In the genomic region with DNA sequence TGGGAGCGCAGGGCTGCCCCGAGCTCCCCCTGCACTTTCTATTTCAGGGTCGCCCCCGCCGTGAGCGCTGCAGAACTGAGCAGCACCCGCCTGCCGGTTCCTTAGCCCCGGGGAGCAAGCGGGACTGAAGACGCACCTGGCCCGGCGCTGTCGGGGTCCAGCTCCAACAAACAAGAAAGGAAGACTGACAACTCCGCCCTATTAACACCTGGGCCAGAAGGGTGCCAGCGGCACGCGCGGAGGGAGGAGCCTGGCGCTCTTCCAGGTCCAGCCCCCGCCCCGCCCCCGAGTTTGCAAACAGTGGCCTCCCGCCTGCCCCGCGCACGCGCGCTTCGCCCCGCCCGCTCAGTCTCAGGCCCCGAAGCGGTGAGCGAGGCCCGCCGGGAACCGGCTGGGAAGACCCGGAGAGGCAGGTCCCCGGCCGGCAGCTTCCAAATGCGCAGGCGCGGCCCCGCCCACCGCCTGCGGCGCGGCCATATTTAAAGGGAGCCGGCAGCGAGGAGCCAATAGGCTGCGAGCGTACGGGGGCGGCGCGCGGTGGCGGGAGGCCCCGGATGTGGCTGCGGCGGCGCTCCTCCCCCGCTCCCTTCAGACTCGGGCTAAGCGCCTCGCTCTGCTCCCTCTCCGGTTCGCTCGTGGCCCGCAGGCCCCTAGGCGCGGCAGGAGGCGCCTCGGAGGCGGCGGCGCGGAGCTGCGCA, we compare ENCODE assay signal across 7 mouse cellular contexts. TPM values are rescaled to one million over a fixed set of nuclear protein-coding genes. Genes with fewer than 3 reads are reported as not detected.
DNase-seq lines count a peak whose midpoint lies in the region; ATAC-seq lines count a peak whose summit lies in the region.

Lsm14b (plus strand) TSS at position 587 of the 698 bp plus-strand sequence.

- H3K27ac ChIP-seq in intestine, embryonic 16.5 days (ENCODE audit: low read length), result peak within 1 kb of the TSS; percentile 92
- H3K27ac ChIP-seq in midbrain, embryonic 11.5 days (ENCODE audit: low read depth, low read length), result peak within 1 kb of the TSS; percentile 91

- H3K4me1 ChIP-seq in intestine, embryonic 16.5 days (ENCODE audit: control insufficient read depth, insufficient read depth, low read length), result peaks cover 25% of the 10 kb centered on the region
- H3K4me1 ChIP-seq in midbrain, embryonic 11.5 days (ENCODE audit: control insufficient read depth, insufficient read depth, low read length), result peaks cover 22% of the 10 kb centered on the region

- H3K4me2 ChIP-seq in intestine, embryonic 16.5 days (ENCODE audit: low read depth, low read length), result peak within 1 kb of the TSS; percentile 93
- peak within 1 kb of the TSS; percentile 83 for H3K4me2 ChIP-seq in midbrain, embryonic 11.5 days

- H3K27me3 ChIP-seq in intestine, embryonic 16.5 days (replicated peaks; ENCODE audit: control insufficient read depth, insufficient read depth, low read length), result peaks cover 6% of the 10 kb centered on the region; the same call in 1 of the 2 replicates
- H3K27me3 ChIP-seq in midbrain, embryonic 11.5 days (ENCODE audit: control insufficient read depth, insufficient read depth, low read length), result peaks cover 2% of the 10 kb centered on the region; the same call in 1 of the 2 replicates

- peak within 1 kb of the TSS; percentile 94 for H3K4me3 ChIP-seq in intestine, embryonic 16.5 days (ENCODE audit: low read length)
- H3K4me3 ChIP-seq in midbrain, embryonic 11.5 days (ENCODE audit: low read depth, low read length), result peak within 1 kb of the TSS; percentile 100

- no peaks in the 10 kb centered on the region for H3K36me3 ChIP-seq in intestine, embryonic 16.5 days (ENCODE audit: control insufficient read depth, insufficient read depth, low read length)
- peaks cover 18% of the 10 kb centered on the region for H3K36me3 ChIP-seq in midbrain, embryonic 11.5 days (ENCODE audit: control insufficient read depth, insufficient read depth, low read length)

- peak; percentile 100 for DNase-seq in adrenal gland, adult 2 months
- DNase-seq in embryo, embryonic 11.5 days (ENCODE audit: low read depth, low spot score), result peak; percentile 97
- DNase-seq in gastrocnemius, postnatal 4 days (ENCODE audit: low spot score in 2 of 2), result peak; percentile 97 to 98
- peak; percentile 99 to 100 for DNase-seq in left cerebral cortex, postnatal 36 days (ENCODE audit: low spot score in 2 of 2)
- peak; percentile 100 for DNase-seq in midbrain, embryonic 11.5 days (ENCODE audit: low spot score, missing footprints)
- DNase-seq in skeletal muscle tissue, adult 2 months (ENCODE audit: low read depth, low spot score), result peak; percentile 99

- peak within 1 kb of the TSS; percentile 89 for H3K9ac ChIP-seq in intestine, embryonic 16.5 days (ENCODE audit: low read depth, low read length)
- H3K9ac ChIP-seq in midbrain, embryonic 11.5 days (ENCODE audit: low read length), result peak within 1 kb of the TSS; percentile 97

- no peaks in the 10 kb centered on the region for H3K9me3 ChIP-seq in intestine, embryonic 16.5 days (ENCODE audit: control insufficient read depth, low read length)
- no peaks in the 10 kb centered on the region for H3K9me3 ChIP-seq in midbrain, embryonic 11.5 days (ENCODE audit: control insufficient read depth, low read length)

- WGBS in intestine, embryonic 16.5 days, result under 1% methylated on average over 71 of the region's 80 CpGs
- WGBS in midbrain, embryonic 11.5 days, result under 1% methylated on average over 70 of the region's 80 CpGs

- peak; percentile 97 for ATAC-seq in intestine, embryonic 16.5 days
- peak; percentile 96 for ATAC-seq in midbrain, embryonic 11.5 days (ENCODE audit: low FRiP score)

- intact Hi-C loops in left cerebral cortex, postnatal 36 days (cut with DNase I), result loop anchor here (1.0 to 5.0 kb wide), 3 partner anchors 18 to 107 kb away; partner anchors contain the start of genes Psma7, Ss18l1 and Taf4

RNA-seq across cellular contexts. Expression of gene Lsm14b, which starts in this region (rescaled TPM):
- 10 to 100 TPM; 38.6 to 47.0 TPM for total RNA-seq in adrenal gland, adult 2 months (2021)
- polyA plus RNA-seq in adrenal gland, adult 2 months (2012; rRNA removed), result 26.2 and 27.3 TPM in 2 replicates
- 10 to 100 TPM; 48.3 to 50.8 TPM for total RNA-seq in gastrocnemius, postnatal 4 days (2021)
- polyA plus RNA-seq in intestine, embryonic 16.5 days (2015; fragmentation: Nextera tagmentation; extraction: Ambion mirVana), result 2.4 and 2.5 TPM in 2 replicates
- total RNA-seq in left cerebral cortex, postnatal 36 days (2021), result 100 to 1,000 TPM; 107 to 114 TPM
- 11.1 and 14.5 TPM in 2 replicates for polyA plus RNA-seq in midbrain, embryonic 11.5 days (2014; fragmentation: Nextera tagmentation; extraction: Ambion mirVana)

Comparison
In these comparisons a context has a peak if more than half of its experiments do, and no peak if none do; other contexts are left out.
1. Peak in every context shown above with its lines: DNase-seq, ATAC-seq, H3K4me3 ChIP-seq and H3K27ac ChIP-seq.